Mouse (Mus musculus): Measurements from ENCODE around the gene Manbal.

Gene Manbal

GRCm38 (mm10) chr2:157441363-157441762 lies 74.0 kb downstream of the Manbal start:
- no peak for DNase-seq

All from thymus, postnatal 36 days (tissue).